Mouse (Mus musculus) G1E (cell line): ENCODE data around the gene 4930469K13Rik. TPM values are rescaled to one million over a fixed set of nuclear protein-coding genes. Genes with fewer than 3 reads are reported as not detected.

Experiments
- ATAC-seq: 2 replicates; pipeline ENCODE4 v1.8.0; 2016; ENCODE audit warnings: mild to moderate bottlenecking; ENCODE audit not compliant: insufficient number of reproducible peaks, poor library complexity, low FRiP score, severe bottlenecking; ENCODE audit errors: extremely low read depth
- DNase-seq: peaks from one replicate; pipeline ENCODE4 v3.0.0; 2012; ENCODE audit warnings: low spot score
- H3K27me3 ChIP-seq: 2 replicates; pipeline ENCODE4 v1.6.1; 2012; ENCODE audit warnings: mild to moderate bottlenecking, low read length, inconsistent platforms; ENCODE audit not compliant: insufficient read depth
- H3K36me3 ChIP-seq: replicated peaks from 2 replicates; pipeline ENCODE3; 2012; ENCODE audit warnings: mild to moderate bottlenecking, inconsistent platforms
- H3K4me1 ChIP-seq: 2 replicates; pipeline ENCODE4 v1.6.1; 2012; ENCODE audit warnings: low read depth, low read length, inconsistent platforms, mixed read lengths; ENCODE audit not compliant: insufficient read depth
- H3K4me3 ChIP-seq: 2 replicates; pipeline ENCODE4 v1.5.1; 2012; ENCODE audit warnings: low read depth, mild to moderate bottlenecking, inconsistent platforms, low read length, moderate library complexity, mixed read lengths
- H3K9me3 ChIP-seq: replicated peaks from 2 replicates; pipeline ENCODE4 v1.6.1; 2012; ENCODE audit warnings: inconsistent platforms
- CTCF ChIP-seq: IDR thresholded peaks from 2 replicates; pipeline ENCODE4 v1.5.1; 2012; ENCODE audit warnings: low read depth, low read length, inconsistent platforms, mixed read lengths
- GATA1 ChIP-seq: IDR thresholded peaks from 2 replicates; pipeline ENCODE4 v1.6.1; 2012; ENCODE audit warnings: borderline replicate concordance, low read length, inconsistent platforms, mixed read lengths
- GATA2 ChIP-seq: IDR thresholded peaks from 2 replicates; pipeline ENCODE4 v1.6.1; 2012; ENCODE audit warnings: low read depth, low read length, inconsistent platforms, borderline replicate concordance
- POLR2AphosphoS5 ChIP-seq: IDR thresholded peaks from 2 replicates; pipeline ENCODE4 v1.6.1; 2012; ENCODE audit warnings: low read depth, low read length, inconsistent platforms; ENCODE audit not compliant: insufficient replicate concordance
- TAL1 ChIP-seq: conservative IDR thresholded peaks from 2 replicates; pipeline ENCODE4 v1.6.1; 2012; ENCODE audit warnings: low read depth, low read length, inconsistent platforms, mixed read lengths
- polyA plus RNA-seq: library from polyadenylated mRNA; stranded (reverse); fragments of >175 nt; gene quantifications from 2 replicates; pipeline ENCODE4 v1.2.3, GENCODE M21; 2012
- total RNA-seq, 2 experiments: library from RNA; stranded (forward) in 1 of 2; stranded (reverse) in 1 of 2; fragments of 200-1000 nt in 1 of 2; fragments of >200 nt in 1 of 2; fragmentation: Nextera tagmentation in 1 of 2; gene quantifications; 2 replicates each; pipeline ENCODE4 v1.2.3; 2014 to 2017

The 4930469K13Rik gene
- total and polyA plus RNA-seq, 3 experiments: not detected

- DNase-seq: no peak
- ATAC-seq: no peak
- Histone ChIP-seq H3K4me3 (peak overlapping the region; percentile 50; the same call in 1 of the 2 replicates), H3K36me3 (peaks cover 53% of the 10 kb centered on the region), H3K4me1 (peaks cover 58% of the 10 kb centered on the region), H3K27me3 (no peaks in the 10 kb centered on the region), H3K9me3 (peaks cover 28% of the 10 kb centered on the region)
- TF ChIP-seq GATA1: no peak
- no peak for TF ChIP-seq TAL1
- TF ChIP-seq GATA2: no peak
- TF ChIP-seq CTCF: no peak
- no peak for TF ChIP-seq POLR2AphosphoS5
Observed at GRCm38 (mm10) chr11:34050063-34050462, 48.3 kb downstream of the 4930469K13Rik start.

- H3K9me3 ChIP-seq: peaks cover 19% of the 10 kb centered on the region
- no peak for DNase-seq
- peaks cover 43% of the 10 kb centered on the region for H3K36me3 ChIP-seq
- no peak for TF ChIP-seq TAL1
- no peak for TF ChIP-seq GATA2
- TF ChIP-seq POLR2AphosphoS5: no peak
- TF ChIP-seq CTCF: no peak
- no peak for TF ChIP-seq GATA1
- no peaks in the 10 kb centered on the region for H3K27me3 ChIP-seq
- ATAC-seq: no peak
- H3K4me3 ChIP-seq: peak overlapping the region; percentile 48; the same call in 1 of the 2 replicates
- H3K4me1 ChIP-seq: peaks cover 60% of the 10 kb centered on the region
Observed at GRCm38 (mm10) chr11:34049125-34049379, 49.3 kb downstream of the 4930469K13Rik start.

- no peak for TF ChIP-seq GATA1
- no peak for TF ChIP-seq POLR2AphosphoS5
- TF ChIP-seq TAL1: no peak
- no peak for TF ChIP-seq GATA2
- no peak for TF ChIP-seq CTCF
- Histone ChIP-seq H3K9me3 (peaks cover 16% of the 10 kb centered on the region), H3K27me3 (no peaks in the 10 kb centered on the region), H3K36me3 (peaks cover 38% of the 10 kb centered on the region), H3K4me3 (peak overlapping the region; percentile 48; the same call in 1 of the 2 replicates), H3K4me1 (peaks cover 60% of the 10 kb centered on the region)
- ATAC-seq (no peak), DNase-seq (no peak)
Observed at GRCm38 (mm10) chr11:34048375-34049124, 49.8 kb downstream of the 4930469K13Rik start.

GRCm38 (mm10) chr11:34047542-34047937 lies 50.8 kb downstream of the 4930469K13Rik start:
- no peak for TF ChIP-seq GATA2
- TF ChIP-seq GATA1: no peak
- TF ChIP-seq POLR2AphosphoS5: no peak
- no peak for TF ChIP-seq CTCF
- TF ChIP-seq TAL1: no peak
- no peak for ATAC-seq
- DNase-seq: no peak
- peak overlapping the region; percentile 68 for H3K4me3 ChIP-seq
- H3K27me3 ChIP-seq: no peaks in the 10 kb centered on the region
- H3K9me3 ChIP-seq: peaks cover 14% of the 10 kb centered on the region
- peaks cover 28% of the 10 kb centered on the region for H3K36me3 ChIP-seq
- peaks cover 61% of the 10 kb centered on the region for H3K4me1 ChIP-seq

GRCm38 (mm10) chr11:34046767-34047541 lies 51.4 kb downstream of the 4930469K13Rik start, which contains the start of gene Lcp2:
TSS of gene Lcp2 (plus strand) at chr11:34046920.
- Histone ChIP-seq H3K4me3 (peak within 1 kb of the TSS; percentile 68), H3K9me3 (peaks cover 10% of the 10 kb centered on the region), H3K4me1 (peaks cover 55% of the 10 kb centered on the region), H3K27me3 (no peaks in the 10 kb centered on the region), H3K36me3 (peaks cover 22% of the 10 kb centered on the region)
- DNase-seq (no peak), ATAC-seq (peak; percentile 37)
- no peak for TF ChIP-seq TAL1
- TF ChIP-seq CTCF: no peak
- no peak for TF ChIP-seq GATA2
- TF ChIP-seq POLR2AphosphoS5: no peak
- TF ChIP-seq GATA1: no peak

- H3K36me3 ChIP-seq: no peaks in the 10 kb centered on the region
- H3K9me3 ChIP-seq: peaks cover 10% of the 10 kb centered on the region
- DNase-seq (no peak), ATAC-seq (no peak)
- H3K27me3 ChIP-seq: no peaks in the 10 kb centered on the region
- peaks cover 31% of the 10 kb centered on the region for H3K4me1 ChIP-seq
- H3K4me3 ChIP-seq: no peak overlapping the region
- TF ChIP-seq POLR2AphosphoS5: no peak
- no peak for TF ChIP-seq TAL1
- no peak for TF ChIP-seq GATA1
- no peak for TF ChIP-seq CTCF
- TF ChIP-seq GATA2: no peak
Observed at GRCm38 (mm10) chr11:34042808-34043207, 55.5 kb downstream of the 4930469K13Rik start.
